Mouse (Mus musculus) embryo, embryonic 11.5 days (tissue): ENCODE data around the gene Psmd3.
"Not testable (repeated sequence)": the region's sequence is repeated elsewhere in the genome, so short reads cannot be mapped to it uniquely, and the experiment has no call there.

ENCODE experiments used
- DNase-seq: peaks from one replicate; pipeline ENCODE4 v3.0.0-alpha.2; 2012; ENCODE audit warnings: low read depth, low spot score

Gene Psmd3

DNA sequence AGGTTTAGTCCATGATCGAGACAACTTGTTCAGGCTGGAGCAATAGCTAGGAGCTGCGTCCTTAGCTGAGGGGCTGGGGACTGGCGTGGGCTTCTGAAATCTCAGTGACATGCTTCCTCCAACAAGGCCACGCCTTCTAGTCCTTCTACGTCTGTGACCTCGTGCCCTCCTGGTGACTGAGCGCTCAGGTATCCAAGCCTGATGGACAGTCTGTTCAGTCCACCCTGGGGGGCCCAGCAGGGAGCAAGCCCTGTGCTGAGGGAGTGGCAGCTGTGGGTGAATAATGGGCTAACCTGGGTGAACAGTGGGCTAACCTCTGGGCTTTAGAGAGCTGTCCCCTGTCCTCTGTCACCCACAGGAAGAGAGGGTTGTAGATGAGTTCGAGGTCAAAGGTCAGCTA, 5.7 kb downstream of the Psmd3 start:
- DNase-seq: no peak

DNA sequence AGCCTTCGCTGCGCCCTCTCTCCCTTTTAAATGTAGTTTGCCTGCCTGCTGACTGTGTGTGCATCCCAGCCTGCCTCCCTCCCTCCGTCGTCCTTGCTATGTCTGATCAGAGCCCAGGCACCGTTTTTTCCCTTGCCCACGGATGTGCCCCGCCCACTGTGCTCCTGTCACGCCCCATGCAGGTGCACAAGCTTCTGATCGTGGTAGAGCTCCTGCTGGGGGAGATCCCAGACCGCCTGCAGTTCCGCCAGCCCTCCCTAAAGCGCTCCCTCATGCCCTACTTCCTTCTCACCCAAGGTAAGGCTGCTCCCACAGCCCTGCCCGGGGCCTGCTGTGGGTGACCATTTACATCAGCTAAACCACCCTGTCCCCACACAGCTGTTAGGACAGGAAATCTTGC, 10.8 kb downstream of the Psmd3 start:
- no peak for DNase-seq

DNA sequence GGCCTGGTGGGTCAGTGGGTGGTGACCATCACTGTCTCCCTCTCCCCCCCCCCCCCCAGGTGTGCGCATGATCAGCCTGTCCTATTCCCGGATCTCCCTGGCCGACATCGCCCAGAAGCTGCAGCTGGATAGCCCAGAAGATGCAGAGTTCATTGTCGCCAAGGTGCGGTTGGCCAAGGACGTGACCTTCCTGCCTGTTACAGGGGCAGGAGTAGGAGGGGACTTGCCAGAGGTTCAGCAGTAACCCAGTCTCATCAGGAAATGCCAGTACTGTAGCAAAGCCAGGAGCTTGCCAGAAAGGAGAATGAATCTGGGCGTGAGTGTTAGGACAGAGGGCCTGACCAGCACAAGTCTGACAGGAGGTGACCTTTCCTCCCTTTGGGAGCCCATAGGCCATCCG, 11.4 kb downstream of the Psmd3 start:
- DNase-seq: no peak

DNA sequence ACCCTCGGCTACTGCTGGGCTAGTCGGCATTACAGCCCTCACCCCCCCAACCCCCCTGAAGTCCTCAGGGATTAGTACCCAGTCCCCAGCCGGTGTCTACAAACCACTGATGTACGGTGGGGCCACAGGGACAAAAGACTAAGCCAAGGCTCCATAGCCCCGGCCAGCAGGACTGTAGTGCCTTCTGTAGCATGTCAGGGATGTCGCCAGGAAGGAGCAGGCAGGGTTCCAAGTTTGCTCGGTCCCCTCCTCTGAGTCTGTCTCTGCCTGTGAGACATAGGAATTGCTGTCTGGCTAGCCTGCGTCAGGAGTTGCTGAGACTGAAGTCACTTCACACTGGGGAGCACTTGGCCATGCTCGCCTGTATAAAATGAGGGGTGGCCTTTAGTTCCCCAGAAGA, 11.9 kb downstream of the Psmd3 start:
- no peak for DNase-seq

DNA sequence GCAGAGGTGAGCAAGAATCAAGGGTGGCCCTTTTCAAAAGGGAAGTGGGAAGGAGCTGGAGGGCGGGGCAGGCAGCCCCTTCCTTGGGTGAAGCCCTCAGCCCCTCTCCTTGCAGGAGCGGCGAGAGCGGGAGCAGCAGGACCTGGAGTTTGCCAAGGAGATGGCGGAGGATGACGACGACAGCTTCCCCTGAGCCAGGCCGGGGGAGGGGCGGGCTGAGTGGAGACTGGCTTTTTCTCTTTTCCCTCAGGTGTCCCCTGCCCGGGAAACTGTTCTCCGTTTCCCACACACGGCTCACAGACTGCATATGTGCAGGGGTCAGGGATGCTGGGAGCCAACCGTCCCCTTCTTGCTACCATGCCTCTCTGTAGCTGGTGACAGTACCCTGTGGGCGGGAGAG, 13.1 kb downstream of the Psmd3 start:
- no peak for DNase-seq

DNA sequence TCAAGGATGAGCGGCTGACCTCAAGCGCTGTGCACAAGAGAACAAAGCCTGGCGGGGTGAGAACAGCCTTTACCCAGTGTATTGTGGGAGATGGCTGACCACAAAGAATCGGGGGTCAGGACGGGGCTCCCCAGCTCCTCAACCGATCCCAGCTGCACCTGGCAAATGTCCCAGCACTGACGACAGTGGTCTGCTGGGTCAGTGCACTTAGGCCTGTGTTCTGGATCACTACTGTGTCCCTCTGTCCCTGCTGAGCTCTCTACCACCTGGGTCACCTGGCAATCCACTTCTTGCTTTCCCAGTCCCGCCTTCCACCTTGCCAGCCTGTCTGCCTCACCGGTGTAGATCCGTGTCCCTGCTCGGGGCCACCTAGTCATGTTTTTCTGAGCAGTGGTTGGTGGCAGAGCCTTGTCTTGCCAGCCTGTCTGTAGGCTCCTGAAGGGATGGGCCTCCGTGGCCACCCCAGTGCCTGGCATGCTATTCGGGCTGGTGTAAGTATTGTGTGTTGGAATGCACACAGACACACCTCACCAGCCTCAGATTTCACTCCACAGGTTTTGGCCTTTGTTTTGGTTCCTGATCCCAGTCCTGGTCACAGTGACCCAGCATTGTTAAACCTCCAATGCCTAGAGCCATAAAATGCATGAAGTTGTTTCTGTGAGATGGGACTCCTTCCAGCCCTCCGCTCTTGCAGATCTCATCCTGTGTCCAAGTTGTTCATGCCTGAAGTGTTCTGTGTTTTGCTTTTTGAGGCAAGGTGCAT, 14.3 kb downstream of the Psmd3 start:
- no peak for DNase-seq

DNA sequence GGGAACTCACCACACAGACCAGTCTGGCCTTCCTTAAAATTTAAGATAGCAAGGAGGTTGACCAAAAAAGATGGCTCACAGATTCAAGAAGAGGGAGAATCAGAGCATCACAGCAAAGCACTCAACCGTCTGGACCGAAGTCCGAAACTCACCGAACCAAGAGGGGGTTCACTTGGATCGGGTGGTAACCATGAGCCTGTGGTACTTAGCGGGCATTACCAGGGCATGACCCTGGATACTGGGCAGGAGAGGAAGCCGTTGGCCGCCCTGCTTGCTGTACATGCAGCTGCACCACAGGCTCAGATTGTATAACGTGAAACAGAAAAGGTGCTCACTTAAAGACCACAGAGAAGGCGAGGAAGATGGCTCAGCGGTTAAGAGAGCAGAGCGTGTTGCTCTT, 14.9 kb downstream of the Psmd3 start:
- DNase-seq: no peak

DNA sequence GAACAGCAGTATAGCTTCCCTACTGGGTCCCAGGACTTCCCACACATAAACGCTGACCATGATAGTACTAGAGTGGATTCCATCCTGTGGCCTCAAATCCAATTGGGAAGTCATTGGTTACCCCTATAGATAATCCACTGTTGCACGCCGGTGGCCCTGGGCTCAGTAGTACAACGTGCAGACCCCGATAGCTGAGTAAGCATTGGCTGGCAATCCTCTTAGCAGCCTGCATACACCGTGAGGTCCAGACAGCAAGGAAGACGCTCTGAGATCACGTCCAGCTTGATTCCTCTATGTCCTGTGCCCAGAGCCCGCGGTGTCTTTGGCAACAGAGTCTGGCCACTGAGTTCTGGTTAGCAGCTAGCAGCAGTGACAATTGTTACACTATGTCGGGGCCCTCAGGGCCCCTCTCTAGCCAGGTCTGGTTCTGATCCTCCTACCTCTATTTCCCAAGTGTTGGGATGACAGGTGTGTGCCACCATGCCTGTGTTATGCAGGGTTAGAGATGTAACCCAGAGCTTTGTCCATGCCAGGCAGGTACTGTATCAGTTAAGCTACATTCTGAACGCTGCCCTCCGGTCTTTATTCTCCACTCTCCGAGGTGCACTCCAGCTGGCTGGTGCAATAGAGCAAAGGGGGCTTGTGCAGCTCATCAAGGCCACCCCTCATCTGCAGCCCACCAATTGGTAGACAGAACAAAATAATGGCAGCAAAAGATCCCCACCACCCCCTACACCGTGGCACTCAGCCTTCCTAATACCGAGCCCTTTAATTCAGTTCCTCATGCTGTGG, 16.7 kb downstream of the Psmd3 start:
- DNase-seq: no peak

DNA sequence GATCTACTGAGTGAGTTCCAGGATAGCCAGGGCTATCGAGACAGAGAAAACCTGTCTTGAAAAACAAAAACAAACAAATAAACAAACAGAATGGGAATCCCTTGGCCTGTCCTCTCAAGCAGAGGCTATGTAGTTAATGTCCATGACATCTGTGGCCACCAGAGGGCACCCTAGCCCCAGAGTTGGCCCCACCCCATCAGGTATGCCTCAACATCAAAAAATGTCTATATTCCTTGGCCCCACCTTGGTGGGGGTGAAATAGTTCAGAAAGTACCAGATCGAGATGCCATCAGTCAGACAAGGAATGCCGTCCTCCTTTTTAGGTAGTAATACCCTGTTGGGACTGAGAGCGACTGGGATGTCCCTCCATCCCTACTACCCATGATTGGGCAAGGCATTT, 17.6 kb downstream of the Psmd3 start:
- peak; percentile 45 for DNase-seq

DNA sequence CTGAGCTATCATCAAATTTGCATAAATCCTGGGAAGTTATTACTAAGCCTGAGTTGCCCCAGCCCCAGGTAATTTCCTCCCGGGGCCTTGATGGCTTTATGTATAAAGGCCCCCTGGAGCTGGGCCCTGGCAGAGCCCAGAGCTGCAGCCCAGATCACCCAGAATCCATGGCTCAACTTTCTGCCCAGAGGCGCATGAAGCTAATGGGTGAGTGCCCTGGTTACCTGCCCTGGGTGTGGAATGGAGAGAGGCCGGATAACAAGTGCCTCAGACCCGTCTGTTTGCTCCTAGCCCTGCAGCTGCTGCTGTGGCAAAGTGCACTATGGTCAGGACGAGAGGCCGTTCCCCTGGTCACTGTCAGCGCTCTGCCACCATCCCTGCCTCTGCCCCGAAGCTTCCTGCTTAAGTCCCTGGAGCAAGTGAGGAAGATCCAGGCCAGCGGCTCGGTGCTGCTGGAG, 18.9 kb downstream of the Psmd3 start, which contains the start of gene Csf3:
Csf3 (plus strand) TSS at position 51 of the 458 bp plus-strand sequence.
- no peak for DNase-seq

DNA sequence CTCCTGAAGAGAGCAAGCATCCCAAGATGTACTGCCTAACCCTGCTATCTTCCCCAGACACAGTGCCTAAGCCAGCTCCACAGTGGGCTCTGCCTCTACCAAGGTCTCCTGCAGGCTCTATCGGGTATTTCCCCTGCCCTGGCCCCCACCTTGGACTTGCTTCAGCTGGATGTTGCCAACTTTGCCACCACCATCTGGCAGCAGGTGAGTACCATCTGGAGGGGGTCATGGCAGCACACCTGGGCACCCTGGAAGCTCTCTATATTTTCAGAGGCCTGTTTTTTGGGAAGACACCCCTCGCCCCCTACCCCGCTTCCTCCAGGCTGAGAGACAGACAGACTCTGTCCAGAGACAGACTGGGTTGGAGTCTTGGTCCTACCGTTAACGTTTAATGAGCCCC, 20.0 kb downstream of the Psmd3 start:
- DNase-seq: no peak

DNA sequence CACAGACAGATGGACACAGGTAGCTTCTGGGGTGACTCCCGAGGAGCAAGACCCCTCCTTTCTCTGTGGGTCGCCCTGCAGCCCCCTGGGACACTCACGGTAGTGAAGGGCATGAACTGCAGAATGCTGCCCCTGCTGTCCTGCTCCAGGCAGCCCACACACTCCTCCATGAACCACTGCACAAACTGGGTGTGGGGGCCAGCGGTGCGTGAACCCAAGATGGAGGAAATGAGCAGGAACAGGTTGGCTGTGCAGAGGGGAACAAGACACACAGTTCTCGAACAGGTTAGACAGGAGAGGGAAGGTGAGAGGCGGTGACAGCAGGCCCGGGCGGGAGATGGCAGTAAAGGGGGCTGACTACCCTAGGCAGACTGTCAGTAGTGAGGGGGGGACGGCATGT, 22.7 kb downstream of the Psmd3 start:
- no peak for DNase-seq

DNA sequence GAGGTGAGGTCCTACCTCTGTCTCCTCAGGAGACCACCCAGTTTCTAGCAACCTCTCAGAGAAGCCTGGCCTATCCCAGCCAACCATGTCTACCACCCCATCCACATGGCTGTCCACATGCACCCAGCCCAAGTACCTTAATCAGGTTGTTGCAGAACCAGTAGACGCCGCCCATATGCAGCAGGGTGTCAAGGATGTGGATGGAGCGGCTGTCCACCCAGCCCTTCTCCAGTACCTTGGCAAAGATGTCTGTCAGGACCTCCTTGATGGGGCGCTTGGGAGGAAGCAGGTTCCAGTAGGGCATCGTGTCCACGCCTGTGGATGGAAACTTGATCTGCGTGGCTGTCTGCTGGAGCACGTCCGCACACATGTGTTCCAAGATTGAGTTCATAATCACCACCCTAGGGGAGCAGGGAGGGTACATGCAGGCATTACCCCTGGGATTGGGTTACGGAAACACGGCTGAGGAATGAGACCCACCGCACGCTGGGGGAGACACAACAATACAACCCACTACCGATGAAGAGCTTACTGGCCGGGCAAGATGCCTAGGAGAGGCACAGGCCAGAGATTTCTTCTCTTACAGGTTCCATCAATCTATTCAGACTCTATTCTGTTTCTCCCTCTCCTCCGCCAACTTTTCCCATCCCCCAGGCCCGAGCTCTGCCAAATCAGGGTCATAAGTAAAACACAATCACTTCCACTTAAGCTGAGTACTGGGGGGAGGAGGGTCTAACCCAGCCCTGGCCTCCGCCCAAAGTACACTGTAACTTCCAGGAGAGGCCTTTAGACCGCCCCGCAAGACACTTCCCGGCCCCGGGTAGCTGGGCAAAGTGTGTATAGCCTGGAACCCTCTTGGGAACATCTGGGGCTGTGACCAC, 25.3 kb downstream of the Psmd3 start:
- DNase-seq: no peak

DNA sequence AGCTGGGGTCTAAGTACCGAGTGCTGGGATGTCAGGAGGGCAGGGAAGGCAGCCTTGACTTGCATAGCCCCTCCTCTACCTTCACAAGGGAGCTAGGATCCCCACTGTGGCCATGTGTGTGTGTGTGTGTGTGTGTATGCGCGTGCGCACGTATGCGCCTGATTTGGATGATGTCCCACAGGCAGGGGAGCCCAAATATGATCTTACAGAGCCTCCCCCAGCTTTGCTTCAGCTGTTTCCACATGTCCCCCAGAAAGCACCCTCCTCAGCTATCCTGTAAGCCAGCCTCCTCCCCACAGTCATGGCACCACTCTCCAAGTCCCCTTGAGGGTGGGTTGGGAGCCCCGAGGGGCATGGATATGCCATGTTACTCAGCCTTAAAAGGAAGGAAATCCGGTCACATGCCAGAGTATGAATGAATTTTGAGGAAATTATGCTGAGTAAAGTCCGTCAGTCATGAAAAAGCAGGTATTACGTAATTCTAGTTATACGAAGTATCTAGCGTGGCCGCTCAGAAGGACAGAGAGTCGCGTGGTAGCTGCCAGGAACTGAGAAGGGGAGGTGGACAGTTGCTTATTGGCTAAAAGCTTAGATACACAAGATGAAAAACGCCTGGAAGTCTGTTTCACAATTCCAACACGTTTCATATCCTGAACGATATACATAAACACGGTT, 26.1 kb downstream of the Psmd3 start:
- DNase-seq: no peak

DNA sequence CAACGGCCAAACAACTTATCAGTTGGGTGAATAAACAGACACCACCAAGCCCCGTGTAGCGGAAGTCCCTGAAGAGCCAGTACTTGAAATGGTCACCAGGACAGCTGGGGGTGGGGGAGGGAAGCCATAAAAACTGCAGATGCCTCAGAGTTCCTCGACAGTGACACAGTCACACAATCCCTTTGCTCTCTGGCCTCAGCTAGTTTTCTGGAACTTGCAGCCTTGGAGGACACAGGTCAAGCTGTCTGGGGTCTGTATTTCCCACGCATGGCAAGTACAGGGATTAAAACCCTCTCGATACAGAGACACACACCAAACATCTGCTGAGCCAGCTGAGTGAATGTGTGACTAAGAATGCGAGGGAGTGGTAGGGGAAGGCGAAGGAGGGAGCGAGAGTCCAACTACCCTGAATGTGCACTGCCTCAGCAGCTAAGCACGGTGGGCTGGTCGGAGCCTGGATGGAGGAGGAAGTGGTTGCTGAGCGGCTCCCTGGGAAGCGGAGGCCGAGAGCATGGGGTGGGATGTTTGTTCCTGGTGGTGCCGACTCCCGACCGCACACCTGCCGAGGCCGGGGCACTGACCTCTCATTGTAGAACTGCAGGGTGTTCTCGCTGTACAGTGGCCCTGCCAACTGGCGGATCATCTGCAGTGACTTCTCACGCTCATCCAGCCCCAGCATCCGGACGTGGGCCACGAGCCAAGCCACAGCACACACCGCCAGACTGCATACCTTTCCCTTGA, 26.8 kb downstream of the Psmd3 start:
- DNase-seq: no peak

DNA sequence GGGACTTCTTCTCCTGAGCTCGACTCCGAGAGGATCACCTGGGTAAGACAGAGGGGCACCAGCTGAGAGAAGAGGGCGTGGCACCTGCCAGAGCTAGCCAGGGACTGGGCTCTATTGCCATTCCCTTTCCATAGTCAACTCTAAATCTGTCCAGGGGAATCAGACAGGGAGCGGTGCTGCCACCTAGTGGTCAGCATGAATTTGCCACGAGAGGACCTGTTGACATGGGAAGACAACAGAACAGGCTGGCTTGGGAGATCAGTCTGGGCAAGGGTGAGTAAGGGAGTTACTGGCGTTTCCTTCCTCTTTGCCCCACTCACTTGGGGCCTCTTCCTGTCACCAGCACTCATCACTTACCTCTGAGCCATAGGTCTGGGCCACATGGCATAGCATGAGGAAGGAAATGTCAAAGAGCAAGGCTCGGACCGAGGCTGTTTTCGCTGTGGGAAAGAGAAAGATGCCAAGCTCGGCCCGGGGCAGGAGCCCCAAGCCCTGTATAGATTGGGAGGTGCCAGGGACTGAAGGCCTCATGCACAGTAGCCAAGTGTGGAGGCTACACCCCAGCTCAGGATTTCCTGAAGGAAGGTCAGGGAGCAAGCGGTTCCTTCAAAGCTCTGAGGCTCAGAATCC, 28.2 kb downstream of the Psmd3 start:
- DNase-seq: peak; percentile 74

DNA sequence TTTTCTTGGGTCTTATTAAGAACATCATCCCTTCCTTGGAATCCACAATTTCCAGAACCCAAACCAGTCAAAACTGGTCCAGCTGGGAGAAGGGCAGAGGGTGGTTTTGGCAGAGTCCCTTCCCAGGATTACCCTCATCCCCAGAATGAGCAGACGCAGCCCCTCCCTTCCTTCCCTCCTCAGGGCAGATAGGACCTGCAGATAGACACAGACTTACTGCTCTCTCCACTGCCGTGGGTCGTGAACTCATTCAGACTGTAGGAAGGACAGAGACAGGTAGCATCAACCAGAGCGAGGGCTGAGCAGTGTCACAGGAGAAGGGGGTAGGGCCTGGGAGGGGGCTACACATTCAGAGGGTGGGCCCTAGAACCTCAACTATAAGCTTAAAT, 28.7 kb downstream of the Psmd3 start:
- no peak for DNase-seq

DNA sequence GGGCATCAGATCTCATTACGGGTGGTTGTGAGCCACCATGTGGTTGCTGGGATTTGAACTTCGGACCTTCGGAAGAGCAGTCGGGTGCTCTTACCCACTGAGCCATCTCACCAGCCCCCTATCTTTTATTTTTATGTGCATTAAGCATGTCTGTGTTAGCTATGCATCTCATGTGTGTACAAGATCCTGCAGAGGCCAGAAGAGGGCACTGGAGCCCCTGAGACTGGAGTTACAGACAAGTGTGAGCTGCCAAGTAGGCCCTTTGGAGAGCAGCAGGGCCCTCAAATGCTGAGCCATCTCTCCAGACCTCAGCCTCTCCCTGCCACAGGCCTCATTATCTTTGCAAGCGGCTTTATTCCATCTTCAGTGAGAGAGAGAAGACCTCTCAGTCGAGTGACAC, 29.7 kb downstream of the Psmd3 start:
- DNase-seq: not testable (repeated sequence)

DNA sequence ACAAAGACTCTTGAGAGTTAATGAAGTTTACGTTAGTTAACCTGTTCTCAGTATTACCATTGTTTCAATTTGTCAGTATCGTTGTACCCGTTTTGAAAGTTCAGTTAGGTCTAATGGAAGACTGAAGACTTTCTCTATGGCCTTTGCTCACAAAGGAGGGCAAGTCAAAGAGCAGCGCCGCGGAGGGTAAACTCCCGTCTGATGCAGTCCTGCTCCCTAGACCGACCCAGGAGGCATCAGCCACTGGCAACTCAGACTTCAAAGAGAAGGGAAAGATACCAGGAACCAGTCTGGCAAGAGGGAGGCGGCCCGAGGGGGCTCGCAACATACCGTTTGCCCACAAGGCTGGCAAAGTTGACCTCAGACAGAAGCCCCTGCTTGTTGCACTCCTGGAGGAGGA, 31.3 kb downstream of the Psmd3 start:
- no peak for DNase-seq

DNA sequence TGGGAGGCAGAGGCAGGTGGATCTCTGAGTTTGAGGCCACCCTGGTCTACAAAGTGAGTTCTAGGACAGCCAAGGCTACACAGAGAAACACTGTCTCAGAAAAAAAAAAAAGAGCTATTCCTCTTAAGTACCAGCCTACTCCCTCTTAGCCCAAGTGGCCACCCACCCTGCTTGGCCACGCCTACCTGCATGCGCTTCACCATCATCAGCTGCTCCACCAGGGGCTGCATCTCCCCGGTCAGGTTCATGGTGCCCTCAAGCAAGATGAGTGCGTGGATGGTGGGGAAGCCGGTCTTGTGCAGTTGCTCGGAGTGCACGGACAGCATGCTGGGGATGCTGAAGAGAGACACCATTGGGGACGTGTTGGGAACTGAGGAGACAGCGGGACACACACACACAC, 33.6 kb downstream of the Psmd3 start:
- no peak for DNase-seq
